Mouse (Mus musculus) liver, postnatal 0 days (tissue): ENCODE results near the gene Hist1h2an.
"Not testable (repeated sequence)": the region's sequence is repeated elsewhere in the genome, so short reads cannot be mapped to it uniquely, and the experiment has no call there.

Experiments
- CTCF ChIP-seq: sonication (generic); IDR thresholded peaks from 2 replicates; pipeline ENCODE4 v1.5.1; 2016; ENCODE audit warnings: antibody characterized with exemption, low read depth
- EP300 ChIP-seq: IDR thresholded peaks from 2 replicates; pipeline ENCODE4 v1.6.1; 2016; ENCODE audit warnings: antibody characterized with exemption, low read depth, mild to moderate bottlenecking

DNA sequence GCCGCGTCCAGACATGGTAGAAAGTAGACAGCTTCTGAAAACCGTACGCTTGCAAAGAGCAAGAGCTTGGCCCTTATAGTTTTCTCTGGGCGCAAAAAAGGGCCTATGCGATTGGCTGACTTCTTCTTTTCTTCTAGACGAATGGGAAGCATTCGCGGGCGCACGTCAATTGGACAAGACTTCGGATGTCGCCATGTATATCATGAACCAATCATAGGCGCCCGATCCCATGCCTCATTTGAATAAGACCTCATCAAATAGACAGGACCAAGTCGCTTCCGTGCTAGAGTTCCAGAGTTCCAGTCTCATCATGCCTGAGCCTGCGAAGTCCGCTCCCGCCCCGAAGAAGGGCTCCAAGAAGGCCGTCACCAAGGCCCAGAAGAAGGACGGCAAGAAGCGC lies 46.4 kb upstream of the Hist1h2an start, which contains the start of the genes Hist1h2ap and Hist1h2br:
- not testable (repeated sequence) for TF ChIP-seq CTCF, EP300
